ENCODE assay signal across 32 mouse cellular contexts in genomic region chr6:52892978-52893377, GRCm38 (mm10).
A peak's percentile ranks its signal among the peaks of the same experiment; 100 is the strongest.
DNase-seq lines count a peak whose midpoint lies in the region; ATAC-seq and TF ChIP-seq lines count a peak whose summit lies in the region.
"Had no signal": no experiment of that assay in that cellular context is flagged by ENCODE, and none has a peak within 500 bp of the region (broad histone marks: within the 10 kb centered on the region; RNA-seq: fewer than 3 reads in every experiment).

No protein-coding gene starts in this region.

- H3K4me3 ChIP-seq in hindbrain, embryonic 16.5 days (ENCODE audit: low read length) = no peak overlapping the region
- no peak overlapping the region for H3K4me3 ChIP-seq in hindbrain, embryonic 11.5 days (ENCODE audit: low read depth, low read length)
- H3K4me3 ChIP-seq in midbrain, embryonic 14.5 days (replicated peaks; ENCODE audit: low read depth, low read length) = no peak overlapping the region
- H3K4me3 ChIP-seq in midbrain, embryonic 10.5 days = no peak overlapping the region
- H3K4me3 ChIP-seq: embryonic facial prominence, embryonic 10.5 days; embryonic facial prominence, embryonic 15.5 days; gastrocnemius, adult 2 months; heart, adult 2 months; heart, embryonic 12.5 days; intestine, embryonic 15.5 days; layer of hippocampus, adult 2 months; myocyte; neural tube, embryonic 13.5 days had no signal

- DNase-seq in cerebellum, postnatal 14 days = peak; percentile 35 to 61
- no peak for DNase-seq in cerebellum, postnatal 36 days
- no peak for DNase-seq in hindbrain, embryonic 11.5 days (ENCODE audit: low spot score)
- DNase-seq in midbrain, embryonic 14.5 days = no peak
- DNase-seq in midbrain, embryonic 10.5 days (ENCODE audit: low spot score) = no peak
- peak; percentile 25 for DNase-seq in brain, embryonic 14.5 days (ENCODE audit: low read depth)
- DNase-seq in frontal cortex, postnatal 14 days (ENCODE audit: low spot score in 2 of 2) = no peak
- DNase-seq: adrenal gland, postnatal 10 days; cerebellum, adult 11-12 months; cerebellum, adult 9-11 months; gastrocnemius, adult 2 months; gastrocnemius, postnatal 36 days; heart, adult 2 months; kidney, adult 2 months; kidney, postnatal 36 days; liver; lung, adult 2 months; lung, postnatal 10 days; thymus, postnatal 14 days had no signal

- peaks cover 11% of the 10 kb centered on the region for H3K4me1 ChIP-seq in hindbrain, embryonic 16.5 days (ENCODE audit: control insufficient read depth, insufficient read depth, low read depth, low read length)
- H3K4me1 ChIP-seq in hindbrain, embryonic 11.5 days (replicated peaks; ENCODE audit: control insufficient read depth, insufficient read depth, low read length) = 0 out of 2 replicates have a peak, but pooled peaks cover 3% of the 10 kb centered on the region
- peaks cover 23% of the 10 kb centered on the region for H3K4me1 ChIP-seq in midbrain, embryonic 14.5 days (ENCODE audit: control insufficient read depth, insufficient read depth, low read length)
- H3K4me1 ChIP-seq in midbrain, embryonic 10.5 days = peaks cover 15% of the 10 kb centered on the region
- H3K4me1 ChIP-seq: heart, embryonic 12.5 days; intestine, embryonic 15.5 days had no signal

- no peak overlapping the region for H3K9ac ChIP-seq in hindbrain, embryonic 16.5 days (ENCODE audit: low read depth, low read length)
- no peak overlapping the region for H3K9ac ChIP-seq in hindbrain, embryonic 11.5 days (ENCODE audit: low read depth, low read length)
- no peak overlapping the region for H3K9ac ChIP-seq in midbrain, embryonic 14.5 days (replicated peaks; ENCODE audit: low read length)
- H3K9ac ChIP-seq: embryonic facial prominence, embryonic 15.5 days; heart, embryonic 12.5 days; intestine, embryonic 15.5 days; liver, embryonic 14.5 days; neural tube, embryonic 13.5 days had no signal

- no peak for TF ChIP-seq POLR2A in brain, embryonic 14.5 days (IDR thresholded peaks at IDR 0.05; ENCODE audit: borderline replicate concordance, extremely low read depth, insufficient read depth, insufficient read length, poor library complexity, severe bottlenecking)

- ATAC-seq in hindbrain, embryonic 16.5 days = no peak
- ATAC-seq in hindbrain, embryonic 11.5 days (ENCODE audit: low FRiP score) = no peak
- ATAC-seq in midbrain, embryonic 14.5 days (ENCODE audit: low FRiP score, low TSS enrichment) = no peak
- ATAC-seq: forebrain, embryonic 14.5 days; intestine, embryonic 15.5 days; Patski had no signal

- WGBS in hindbrain, embryonic 16.5 days = 80% methylated on average over 3 of the region's 3 CpGs
- 91% methylated on average over 3 of the region's 3 CpGs for WGBS in hindbrain, embryonic 11.5 days
- 83% methylated on average over 3 of the region's 3 CpGs for WGBS in midbrain, embryonic 14.5 days
- WGBS in midbrain, embryonic 10.5 days = 90% methylated on average over 3 of the region's 3 CpGs

- H3K36me3 ChIP-seq in hindbrain, embryonic 16.5 days (ENCODE audit: control insufficient read depth, insufficient read depth, low read length) = no peaks in the 10 kb centered on the region
- H3K36me3 ChIP-seq in hindbrain, embryonic 11.5 days (ENCODE audit: control insufficient read depth, insufficient read depth, low read length) = no peaks in the 10 kb centered on the region
- no peaks in the 10 kb centered on the region for H3K36me3 ChIP-seq in midbrain, embryonic 14.5 days (ENCODE audit: control insufficient read depth, insufficient read depth, low read length)
- H3K36me3 ChIP-seq in midbrain, embryonic 10.5 days = no peaks in the 10 kb centered on the region
- H3K36me3 ChIP-seq: embryonic facial prominence, embryonic 10.5 days; embryonic facial prominence, embryonic 15.5 days; G1E; heart, embryonic 12.5 days; intestine, embryonic 15.5 days; neural tube, embryonic 13.5 days had no signal

- no peaks in the 10 kb centered on the region for H3K9me3 ChIP-seq in hindbrain, embryonic 16.5 days (ENCODE audit: control insufficient read depth, low read length)
- H3K9me3 ChIP-seq in hindbrain, embryonic 11.5 days (ENCODE audit: control insufficient read depth, low read length) = no peaks in the 10 kb centered on the region
- H3K9me3 ChIP-seq in midbrain, embryonic 14.5 days (ENCODE audit: control insufficient read depth, low read length) = no peaks in the 10 kb centered on the region
- H3K9me3 ChIP-seq in midbrain, embryonic 10.5 days (replicated peaks) = no peaks in the 10 kb centered on the region
- H3K9me3 ChIP-seq: embryonic facial prominence, embryonic 10.5 days; embryonic facial prominence, embryonic 15.5 days; G1E; heart, embryonic 12.5 days; intestine, embryonic 15.5 days; neural tube, embryonic 13.5 days had no signal

- H3K4me2 ChIP-seq in hindbrain, embryonic 16.5 days (ENCODE audit: low read length) = no peak overlapping the region
- no peak overlapping the region for H3K4me2 ChIP-seq in hindbrain, embryonic 11.5 days (replicated peaks; ENCODE audit: low read depth, low read length)
- no peak overlapping the region for H3K4me2 ChIP-seq in midbrain, embryonic 14.5 days (ENCODE audit: low read length)
- H3K4me2 ChIP-seq: embryonic facial prominence, embryonic 15.5 days; heart, embryonic 12.5 days; intestine, embryonic 15.5 days; neural tube, embryonic 13.5 days had no signal

- no peaks in the 10 kb centered on the region for H3K27me3 ChIP-seq in hindbrain, embryonic 16.5 days (replicated peaks; ENCODE audit: control insufficient read depth, insufficient read depth, low read length)
- no peaks in the 10 kb centered on the region for H3K27me3 ChIP-seq in hindbrain, embryonic 11.5 days (ENCODE audit: control insufficient read depth, insufficient read depth, low read length)
- no peaks in the 10 kb centered on the region for H3K27me3 ChIP-seq in midbrain, embryonic 14.5 days (ENCODE audit: control insufficient read depth, insufficient read depth, low read length)
- H3K27me3 ChIP-seq in midbrain, embryonic 10.5 days (ENCODE audit: low read depth, poor library complexity, severe bottlenecking) = no peaks in the 10 kb centered on the region
- H3K27me3 ChIP-seq: embryonic facial prominence, embryonic 15.5 days; heart, embryonic 12.5 days; intestine, embryonic 15.5 days; Patski had no signal

- H3K27ac ChIP-seq in hindbrain, embryonic 16.5 days (ENCODE audit: low read depth, low read length) = 0 out of 2 replicates have a peak overlapping the region, but pooled peaks have one; percentile 6
- no peak overlapping the region for H3K27ac ChIP-seq in hindbrain, embryonic 11.5 days (ENCODE audit: low read depth, low read length)
- H3K27ac ChIP-seq in midbrain, embryonic 14.5 days (replicated peaks; ENCODE audit: low read depth, low read length) = 0 out of 2 replicates have a peak overlapping the region, but pooled peaks have one; percentile 37
- no peak overlapping the region for H3K27ac ChIP-seq in midbrain, embryonic 10.5 days (replicated peaks)
- H3K27ac ChIP-seq: embryonic facial prominence, embryonic 10.5 days; embryonic facial prominence, embryonic 15.5 days; gastrocnemius, adult 2 months; heart, adult 2 months; intestine, embryonic 15.5 days; layer of hippocampus, adult 2 months; liver, embryonic 14.5 days; macrophage; neural tube, embryonic 13.5 days had no signal

- no peak for TF ChIP-seq CTCF in brain, embryonic 14.5 days (IDR thresholded peaks at IDR 0.05; ENCODE audit: borderline replicate concordance, extremely low read depth, insufficient read depth, insufficient read length)

Comparison
In these comparisons a context has a peak if more than half of its experiments do, and no peak if none do; other contexts are left out.
1. DNase-seq: peak in cerebellum, postnatal 14 days (2 of 2) and brain, embryonic 14.5 days (single experiment); none in cerebellum, postnatal 36 days (0 of 2), hindbrain, embryonic 11.5 days (single experiment), midbrain, embryonic 14.5 days (single experiment), midbrain, embryonic 10.5 days (single experiment) and frontal cortex, postnatal 14 days (0 of 2).
2. H3K27ac ChIP-seq: peak in hindbrain, embryonic 16.5 days (single experiment) and midbrain, embryonic 14.5 days (single experiment); none in hindbrain, embryonic 11.5 days (single experiment) and midbrain, embryonic 10.5 days (single experiment).